Mouse (Mus musculus): ENCODE results near the gene Krt80.

The Krt80 gene

DNA sequence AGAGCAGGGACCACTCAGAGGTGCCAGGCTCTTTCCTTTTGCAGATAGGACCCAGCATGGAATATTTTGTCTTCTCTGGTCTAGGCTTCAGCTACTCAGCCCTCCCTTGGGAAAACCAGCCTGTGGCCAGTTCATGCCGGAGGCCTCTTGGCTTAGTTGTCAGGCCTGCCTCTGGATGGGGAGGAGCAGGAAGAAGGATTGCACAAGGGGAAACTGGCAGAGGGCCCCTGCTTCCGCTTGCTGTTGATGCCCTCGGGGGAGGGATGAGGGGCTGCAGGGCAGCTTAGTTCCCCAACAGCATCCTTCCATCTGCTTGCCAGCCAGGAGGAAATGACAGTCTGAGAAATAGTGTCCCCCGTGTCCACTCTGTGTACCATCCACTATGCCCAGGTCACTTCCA, 4.9 kb upstream of the Krt80 start:
- DNase-seq (ENCODE audit: low spot score), result no peak

DNA sequence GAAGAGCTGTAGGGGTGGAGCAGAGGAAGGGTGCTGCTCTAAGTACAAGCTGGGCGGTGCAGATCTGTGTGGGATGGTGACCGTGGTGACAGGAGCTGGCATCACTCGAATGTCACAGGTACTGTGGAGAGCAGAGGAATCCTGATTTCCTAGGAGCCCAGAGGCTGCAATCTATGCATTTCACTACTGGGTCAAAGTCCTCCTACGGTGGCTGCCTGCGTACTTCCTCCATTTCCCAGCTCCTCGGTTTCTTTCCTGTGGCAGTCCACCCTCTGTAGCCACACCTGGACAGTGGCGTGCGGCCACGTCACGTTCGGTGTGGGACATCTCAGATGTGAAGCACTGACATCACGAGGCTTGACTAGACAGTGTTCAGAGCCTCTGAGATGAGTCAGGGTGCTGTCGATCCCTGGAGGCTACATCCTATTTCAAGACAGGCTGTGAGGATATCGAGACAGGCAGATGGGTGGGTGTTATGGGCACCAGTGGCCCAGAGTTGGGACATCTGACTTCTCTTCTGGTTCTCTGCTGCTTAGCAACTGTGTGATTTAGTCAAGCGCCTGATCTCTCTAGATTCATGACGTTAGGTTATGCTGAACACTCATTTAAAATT, 3.4 kb upstream of the Krt80 start:
- DNase-seq (ENCODE audit: low spot score), result no peak

DNA sequence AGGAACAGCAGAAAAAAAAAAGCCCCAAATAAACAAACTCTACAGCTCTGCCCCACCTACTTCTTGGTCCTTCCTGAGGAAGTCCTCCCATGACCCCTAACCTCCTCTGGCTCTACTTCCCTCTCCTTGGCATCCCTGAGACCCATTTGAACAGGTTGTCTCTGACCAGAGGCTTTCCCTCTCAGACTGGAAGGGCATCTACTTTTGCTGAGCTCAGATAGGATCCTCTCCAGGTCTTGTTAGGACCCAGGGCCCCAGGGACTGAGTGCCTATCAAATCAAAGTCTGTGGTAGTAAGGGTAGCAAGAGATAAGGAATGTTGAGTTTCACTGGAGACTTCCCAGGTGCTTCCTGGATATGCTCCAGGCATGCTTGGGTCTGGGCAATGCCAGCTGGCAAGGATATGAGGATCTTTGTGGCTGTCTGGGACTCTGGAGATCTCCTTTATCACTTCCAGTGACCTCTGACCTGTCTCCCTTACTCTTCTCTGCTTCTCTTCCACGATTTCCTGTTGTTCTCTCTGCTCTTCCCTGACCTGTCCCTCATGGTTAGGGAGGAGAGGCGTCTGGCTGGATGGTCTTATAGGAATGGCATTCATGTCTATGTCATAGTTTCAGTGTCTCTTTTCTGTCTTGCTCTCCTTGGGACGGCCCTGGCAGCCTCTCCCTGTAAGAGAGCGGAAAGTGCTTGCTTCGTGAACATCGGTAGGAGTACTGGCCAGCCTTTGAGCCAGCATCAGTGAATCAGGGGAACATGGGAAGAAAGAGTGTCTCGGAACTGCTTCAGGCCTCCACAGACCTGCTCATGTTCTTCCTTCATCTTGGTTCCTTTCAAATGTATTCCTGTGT, 2.4 kb upstream of the Krt80 start:
- no peak for DNase-seq (ENCODE audit: low spot score)

DNA sequence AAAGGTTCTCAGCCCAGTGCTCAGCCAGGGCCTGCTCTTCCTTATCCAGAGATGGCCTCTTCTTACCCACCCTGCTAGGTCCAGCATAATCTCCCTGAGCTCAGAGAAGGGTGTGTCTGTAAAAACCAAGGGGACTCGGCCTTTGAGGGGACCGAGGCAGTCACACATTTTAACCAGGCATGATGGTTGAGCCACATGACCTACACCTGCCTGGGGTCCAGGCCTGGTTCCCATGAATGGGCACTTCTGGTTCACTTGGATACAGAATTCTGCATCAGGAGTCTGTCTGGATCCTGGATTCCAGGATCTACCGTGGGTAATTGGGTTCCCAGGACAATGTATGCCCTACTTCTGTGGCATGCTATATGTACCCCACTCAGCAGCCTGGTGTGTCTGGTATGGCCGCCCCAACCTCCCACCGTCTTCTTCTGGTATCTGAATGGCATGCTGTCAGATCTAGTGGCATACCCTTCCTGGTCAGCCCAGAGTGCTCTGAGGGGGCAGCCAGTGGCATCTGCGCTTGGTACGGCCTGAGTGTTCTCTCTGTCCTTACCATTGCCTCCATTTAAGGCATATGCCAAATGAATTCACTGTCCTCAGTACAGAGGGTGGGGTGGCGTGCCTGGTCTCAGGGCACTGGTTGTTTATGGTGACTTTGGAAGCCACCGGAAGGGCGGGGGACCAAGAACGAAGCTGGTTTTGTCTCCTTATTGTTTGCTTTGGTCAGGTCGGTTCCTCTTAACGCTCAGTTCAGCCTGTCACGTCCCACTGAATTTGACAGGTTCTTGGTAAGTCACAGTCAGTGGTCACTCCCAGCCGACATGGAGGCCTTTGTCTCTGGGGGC, 1.4 kb upstream of the Krt80 start:
- DNase-seq (ENCODE audit: low spot score), result no peak

DNA sequence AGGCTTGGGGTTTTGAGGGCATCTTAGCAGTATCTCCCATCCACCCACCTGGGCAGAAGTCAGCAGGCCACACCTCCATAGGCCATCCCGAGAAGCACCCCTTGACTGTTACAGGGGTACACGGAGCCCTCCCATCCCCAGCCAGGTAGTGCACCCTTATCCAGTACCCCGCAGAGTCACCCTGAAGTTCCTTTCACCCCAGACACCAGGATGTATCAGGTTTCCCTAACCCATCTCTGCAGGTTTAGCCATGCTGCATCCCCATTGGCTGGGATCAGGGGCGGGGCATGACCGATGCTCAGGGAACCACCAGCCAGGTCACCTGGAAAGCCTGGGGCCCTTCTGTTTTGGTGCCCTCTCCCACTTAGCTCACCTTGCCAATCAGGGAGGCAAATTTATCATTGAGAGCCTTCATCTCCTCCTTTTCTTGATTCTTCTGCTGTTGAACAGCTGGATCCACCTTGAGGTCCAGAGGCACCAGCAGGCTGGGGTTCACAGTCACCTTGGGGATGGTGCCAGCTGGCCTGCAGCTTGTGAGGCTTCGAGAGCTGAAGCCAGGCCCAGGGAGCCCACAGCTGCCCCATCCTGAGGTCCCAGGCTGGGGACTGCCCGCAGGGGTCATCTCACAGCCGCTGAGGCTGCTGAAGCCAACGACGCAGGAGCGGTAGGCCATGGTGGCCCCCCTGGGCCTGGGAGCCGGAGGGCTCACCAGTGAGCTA, 421 bp downstream of the Krt80 start:
- DNase-seq (ENCODE audit: low spot score), result no peak

DNA sequence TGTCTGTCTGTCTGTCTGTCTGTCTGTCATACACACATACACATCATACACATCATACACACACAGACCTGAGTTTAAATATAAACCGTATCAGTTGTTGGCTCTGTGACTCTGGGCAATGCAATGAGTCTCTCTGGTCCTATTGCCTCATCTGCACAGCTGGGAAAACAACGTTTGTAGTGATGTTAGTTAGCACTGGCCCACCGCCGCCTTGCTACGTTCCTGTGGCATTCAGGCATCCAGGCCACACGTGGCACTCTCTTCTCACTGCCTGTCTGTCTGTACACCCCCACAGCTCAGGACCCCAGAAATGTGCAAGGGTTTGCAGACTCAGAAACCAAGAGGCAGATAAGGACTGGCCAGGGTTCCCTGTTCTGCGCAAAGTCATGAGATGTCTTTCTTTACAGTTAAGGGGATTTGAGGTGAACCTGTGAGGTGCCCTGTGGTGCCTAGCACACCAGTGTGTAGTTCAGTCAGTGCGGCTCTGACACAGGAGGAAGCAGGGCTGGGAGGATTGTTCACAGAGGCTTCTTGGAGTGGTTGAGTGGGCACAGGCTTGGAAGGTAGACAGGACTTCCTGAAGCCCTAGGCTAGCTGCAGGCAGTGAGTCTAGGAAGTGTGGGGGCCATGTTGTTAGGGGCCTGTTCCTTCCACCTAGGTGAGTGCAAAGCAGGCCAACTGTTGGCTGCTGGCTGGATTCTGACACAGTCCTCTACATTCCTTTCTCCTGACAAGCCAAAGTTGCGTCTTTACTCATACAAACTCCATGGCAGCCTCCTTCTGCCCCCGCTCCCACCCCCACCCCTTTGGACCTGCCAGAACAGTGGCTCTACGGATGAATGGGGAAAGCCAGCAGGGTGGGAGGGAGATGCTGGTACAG, 1.2 kb downstream of the Krt80 start:
- no peak for DNase-seq (ENCODE audit: low spot score)

DNA sequence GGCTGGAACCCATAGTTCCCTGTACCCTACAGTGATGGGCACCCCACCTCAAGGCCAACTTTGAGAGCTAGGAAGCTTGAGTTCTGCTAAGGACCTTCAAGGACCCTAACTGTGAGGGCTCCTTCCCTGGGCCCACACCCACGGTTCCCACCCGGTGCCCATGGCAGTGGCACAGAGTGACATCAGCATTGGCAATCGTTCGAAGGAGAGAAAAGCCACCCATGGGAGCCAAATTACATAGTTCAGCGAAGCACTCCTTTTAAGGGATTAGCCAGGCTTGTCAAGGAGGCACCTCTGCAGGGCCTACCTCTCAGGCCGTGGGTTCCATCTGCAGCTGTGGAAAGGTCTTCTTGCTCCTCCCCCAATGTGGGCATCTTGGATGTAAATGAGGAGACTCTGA, 1.9 kb downstream of the Krt80 start:
- DNase-seq (ENCODE audit: low spot score), result no peak

DNA sequence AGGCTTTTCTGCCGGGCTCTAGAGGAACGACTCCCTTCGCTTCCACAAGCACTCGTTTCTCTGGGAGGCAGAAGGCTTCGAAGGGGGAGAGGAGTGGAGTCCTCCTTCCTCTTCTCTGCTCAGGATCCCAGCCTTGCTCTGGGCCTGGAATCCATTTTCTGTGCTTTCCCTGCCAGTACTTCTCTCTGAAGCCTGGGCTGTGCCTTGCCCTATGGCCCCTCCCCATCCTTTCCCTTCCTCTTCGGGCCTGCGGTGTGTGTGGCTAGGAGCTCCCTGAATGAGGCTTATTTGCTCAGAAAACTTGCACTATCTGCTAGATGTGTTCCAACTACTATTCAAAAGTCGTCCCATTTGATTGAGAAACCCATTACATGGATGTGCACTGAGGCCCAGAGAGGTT, 2.5 kb downstream of the Krt80 start:
- no peak for DNase-seq (ENCODE audit: low spot score)

DNA sequence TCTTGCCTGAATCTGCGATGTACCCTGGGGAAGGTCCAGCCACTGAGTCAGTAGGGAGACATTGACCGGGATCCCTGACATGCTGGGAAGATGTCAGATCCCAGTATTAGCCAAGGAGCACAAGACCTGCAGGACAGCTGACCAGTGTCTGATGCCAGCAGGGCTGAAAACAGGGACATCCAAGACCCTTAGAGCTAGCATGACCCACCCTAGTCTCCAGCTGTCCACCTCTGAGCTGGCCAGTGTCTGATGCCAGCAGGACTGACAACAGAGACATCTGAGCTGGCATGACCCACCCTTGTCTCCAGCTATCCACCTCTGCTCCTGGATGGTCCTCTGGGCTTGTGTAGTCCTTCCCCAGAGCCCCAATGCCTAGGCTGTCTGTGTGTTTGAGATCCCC, 3.0 kb downstream of the Krt80 start:
- DNase-seq (ENCODE audit: low spot score), result no peak

DNA sequence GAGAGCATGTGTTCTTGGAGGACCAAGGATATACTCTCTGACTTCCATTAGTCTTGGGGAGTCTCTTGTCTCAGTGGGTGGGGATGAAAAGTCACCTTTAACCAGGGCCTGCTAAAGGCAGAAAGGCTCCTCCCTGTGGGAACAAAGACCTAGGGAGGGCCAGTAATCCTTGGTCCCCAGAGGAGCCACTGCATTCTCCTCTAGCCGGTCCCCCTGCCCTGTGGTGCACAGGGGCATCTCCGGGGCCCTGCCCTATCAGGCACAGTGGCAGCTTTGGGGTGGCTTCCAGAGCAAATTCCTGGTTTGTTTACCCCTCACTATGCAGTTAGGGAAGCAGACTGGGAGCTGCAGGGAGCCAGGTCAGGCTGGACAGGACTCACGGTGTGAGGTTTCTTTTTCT, 3.5 kb downstream of the Krt80 start:
- DNase-seq (ENCODE audit: low spot score), result no peak

DNA sequence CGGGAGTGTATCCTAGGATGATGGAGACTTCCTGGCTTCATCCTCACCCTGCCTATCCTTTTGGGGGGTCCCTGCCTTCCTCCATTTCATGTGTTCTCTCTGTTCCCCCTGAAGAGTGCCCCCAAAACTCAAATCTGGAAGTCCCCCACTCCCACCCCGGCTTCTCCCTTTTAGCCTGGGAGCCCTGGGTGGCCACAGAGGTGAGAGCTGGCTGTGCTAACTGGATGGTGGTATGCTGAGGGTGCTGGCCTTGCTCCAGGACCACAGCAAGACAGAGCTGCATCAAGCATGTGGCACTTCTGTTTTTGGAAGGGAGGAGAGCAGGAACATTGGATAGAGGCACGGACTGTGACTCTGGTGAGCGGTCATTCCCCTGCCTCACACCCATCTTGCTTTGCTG, 4.2 kb downstream of the Krt80 start:
- no peak for DNase-seq (ENCODE audit: low spot score)

DNA sequence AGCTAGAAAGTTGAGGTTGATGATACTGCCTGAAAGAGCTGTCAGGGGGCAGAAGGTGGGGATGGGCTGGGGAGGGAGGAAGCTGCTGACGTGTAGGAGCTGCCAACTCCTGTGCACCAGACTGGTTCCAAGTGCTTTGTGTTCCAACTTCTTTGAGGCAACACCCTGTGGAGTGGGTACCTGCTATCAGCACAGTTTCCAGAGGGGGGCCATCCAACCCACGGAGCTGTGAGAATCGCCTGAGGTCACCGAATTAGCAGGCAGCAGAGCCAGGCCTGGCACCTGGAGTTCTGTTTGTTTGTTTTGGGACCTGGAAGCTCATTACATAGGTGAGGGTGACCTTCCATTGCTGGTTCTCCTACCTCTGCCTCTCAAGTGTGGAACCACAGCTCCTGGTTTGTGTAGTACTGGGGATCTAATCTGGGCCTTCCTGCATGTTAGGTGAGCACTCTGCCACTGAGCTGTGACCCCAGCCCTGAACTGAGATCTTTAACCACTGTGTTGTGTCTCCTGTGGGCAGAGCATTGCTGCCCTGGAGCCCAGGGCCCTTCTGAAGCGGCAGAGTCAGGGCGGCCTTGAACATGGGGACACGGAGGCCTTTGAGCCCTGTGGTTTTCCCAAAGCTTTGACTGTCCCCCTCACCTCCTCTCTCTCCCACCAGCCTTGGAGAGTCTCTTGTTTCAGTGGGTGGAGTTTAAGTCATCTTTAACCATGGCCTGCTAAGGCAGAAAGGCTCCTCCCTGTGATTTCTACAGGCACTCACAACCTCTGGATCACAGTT, 4.9 kb downstream of the Krt80 start:
- no peak for DNase-seq (ENCODE audit: low spot score)

DNA sequence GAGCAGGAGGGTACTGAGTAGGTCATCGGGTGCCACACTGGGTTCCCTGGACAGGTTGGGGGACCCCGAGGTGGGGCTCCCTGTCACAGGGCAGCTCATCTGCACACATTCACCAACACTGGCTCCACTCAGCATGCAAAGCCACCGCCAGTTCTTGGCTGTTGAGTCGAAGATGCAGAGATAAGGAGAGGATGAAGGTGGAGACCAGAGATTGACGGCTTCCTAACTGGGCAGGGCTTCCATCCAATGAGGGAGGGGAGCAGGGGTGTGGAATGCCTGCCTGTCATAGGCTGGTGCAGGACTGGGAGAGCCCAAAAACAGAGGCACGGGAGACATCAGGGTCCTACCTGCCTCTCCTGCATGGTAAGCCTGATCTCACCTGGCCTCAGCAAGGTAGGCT, 5.5 kb downstream of the Krt80 start:
- no peak for DNase-seq (ENCODE audit: low spot score)

DNA sequence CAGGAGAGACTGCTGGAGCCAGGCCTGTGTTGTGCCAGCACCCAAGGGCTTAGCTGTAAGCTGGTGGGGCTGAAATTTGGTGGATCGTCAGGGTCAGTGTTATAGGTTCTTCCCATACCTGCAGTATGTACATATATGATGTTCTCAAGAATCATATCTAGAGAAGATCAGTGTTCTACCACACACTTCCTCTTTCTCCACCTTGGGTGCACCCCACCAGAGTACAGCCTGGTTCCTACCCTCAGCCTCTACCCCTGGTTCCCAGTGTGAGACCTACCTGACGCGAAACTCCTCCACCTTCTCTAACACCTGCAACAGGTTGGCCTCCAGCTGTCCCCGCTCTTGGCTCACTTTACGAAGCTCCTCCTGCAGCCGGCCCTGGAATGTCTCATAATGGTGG, 6.0 kb downstream of the Krt80 start:
- DNase-seq (ENCODE audit: low spot score), result no peak

DNA sequence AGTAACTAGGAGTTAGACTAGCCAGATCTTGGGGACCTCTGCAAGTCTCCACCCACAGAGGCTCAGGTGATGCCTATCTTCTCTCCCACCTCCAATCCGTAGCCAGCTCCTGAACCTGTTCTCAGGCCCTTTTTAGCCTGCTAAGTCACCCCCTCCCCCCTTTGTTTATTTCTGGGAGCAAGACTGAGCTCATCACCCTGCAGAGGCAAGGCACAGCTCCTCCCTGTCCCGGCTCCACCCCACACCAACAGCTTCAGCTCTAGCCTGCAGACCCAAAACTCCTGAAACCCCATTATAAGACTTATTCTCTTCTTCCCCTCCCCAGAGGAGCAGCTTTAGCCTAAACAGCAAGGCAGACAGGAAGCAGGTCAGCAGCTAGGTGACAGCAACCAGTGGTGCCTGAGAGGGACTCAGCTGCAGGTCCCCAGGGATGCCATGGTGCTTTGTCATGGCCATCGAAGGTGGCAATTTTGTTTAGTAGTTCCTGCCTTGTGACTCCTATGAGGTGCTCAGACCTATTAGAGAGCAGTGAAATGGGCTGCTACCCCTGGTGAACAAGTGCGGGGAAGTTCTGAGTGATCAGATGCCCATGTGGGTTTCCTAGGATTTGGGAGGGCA, 7.5 kb downstream of the Krt80 start:
- DNase-seq (ENCODE audit: low spot score), result no peak

DNA sequence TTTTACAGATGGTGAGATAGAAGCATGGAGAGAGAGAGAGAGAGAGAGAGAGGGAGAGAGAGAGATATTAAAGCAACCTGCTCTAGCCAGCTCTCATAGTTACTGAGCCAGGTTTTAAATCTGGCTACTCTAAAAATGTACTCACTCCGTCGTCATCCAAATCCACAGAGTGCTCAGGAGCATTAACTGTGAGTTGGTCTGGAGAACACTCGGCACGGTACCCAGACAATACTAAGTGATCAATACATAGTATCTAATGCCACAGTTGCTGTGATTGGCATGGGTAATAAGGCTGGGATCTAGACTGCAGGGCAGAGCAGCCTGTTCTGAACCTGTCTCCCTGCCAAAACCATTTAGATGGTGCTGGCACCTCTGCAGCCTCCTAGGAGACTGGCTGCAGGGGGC, 14.6 kb downstream of the Krt80 start:
- no peak for DNase-seq (ENCODE audit: low spot score)

DNA sequence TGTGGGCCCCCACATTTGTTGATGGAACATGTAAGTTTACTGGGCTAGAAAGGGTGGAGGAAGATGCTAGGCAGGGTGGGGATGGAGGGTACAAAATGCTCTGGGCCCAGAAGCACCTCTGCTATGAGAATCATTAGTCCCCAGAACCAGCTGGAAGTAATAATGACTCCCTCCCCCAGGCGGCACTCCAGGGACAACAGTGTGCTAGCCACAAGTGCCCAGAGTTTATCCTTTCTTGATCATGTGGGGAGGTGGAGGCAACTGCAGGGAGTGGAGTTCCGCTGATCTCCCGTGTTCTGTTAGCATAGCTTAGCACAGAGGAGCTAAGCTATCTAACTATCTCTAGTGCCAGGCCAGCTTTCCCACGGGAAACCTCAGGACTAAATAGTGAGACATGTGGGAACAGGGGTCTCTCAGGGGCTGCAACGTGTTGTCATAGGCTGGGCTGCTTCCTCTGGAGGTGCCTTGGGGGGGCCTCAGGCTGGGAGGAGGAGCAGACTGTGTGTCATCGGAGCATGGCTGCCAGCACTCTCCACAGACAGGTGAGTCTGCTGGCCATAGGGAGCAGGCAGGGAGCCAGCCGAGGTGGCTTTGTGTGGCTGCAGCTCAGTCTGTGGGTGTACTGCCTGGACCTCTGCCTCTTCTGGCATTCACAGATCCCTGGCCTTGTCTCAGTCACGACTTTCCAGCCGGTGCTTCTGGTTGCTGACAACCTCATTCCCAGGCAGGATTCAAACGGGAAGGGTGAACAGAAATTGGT, 17.1 kb downstream of the Krt80 start:
- no peak for DNase-seq (ENCODE audit: low spot score)

DNA sequence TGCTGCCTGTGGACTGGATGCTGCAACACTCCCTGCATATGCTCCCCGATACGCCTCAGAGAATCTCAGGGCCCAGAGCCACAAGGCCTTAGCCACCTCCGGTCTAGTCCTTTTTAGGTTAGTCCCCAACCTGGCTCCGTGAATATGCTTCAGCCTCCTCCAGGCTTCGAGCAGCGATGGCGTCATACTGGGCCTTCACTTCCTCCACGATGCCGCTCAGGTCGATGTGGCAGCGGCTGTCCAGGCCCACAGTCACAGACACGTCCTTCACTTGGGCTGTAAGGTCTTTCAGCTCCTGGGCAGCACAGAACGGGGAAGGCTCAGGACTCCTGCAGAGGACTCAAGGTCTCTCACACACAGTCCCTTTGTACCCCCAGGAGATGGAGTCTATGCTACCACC, 17.9 kb downstream of the Krt80 start:
- DNase-seq (ENCODE audit: low spot score), result no peak

DNA sequence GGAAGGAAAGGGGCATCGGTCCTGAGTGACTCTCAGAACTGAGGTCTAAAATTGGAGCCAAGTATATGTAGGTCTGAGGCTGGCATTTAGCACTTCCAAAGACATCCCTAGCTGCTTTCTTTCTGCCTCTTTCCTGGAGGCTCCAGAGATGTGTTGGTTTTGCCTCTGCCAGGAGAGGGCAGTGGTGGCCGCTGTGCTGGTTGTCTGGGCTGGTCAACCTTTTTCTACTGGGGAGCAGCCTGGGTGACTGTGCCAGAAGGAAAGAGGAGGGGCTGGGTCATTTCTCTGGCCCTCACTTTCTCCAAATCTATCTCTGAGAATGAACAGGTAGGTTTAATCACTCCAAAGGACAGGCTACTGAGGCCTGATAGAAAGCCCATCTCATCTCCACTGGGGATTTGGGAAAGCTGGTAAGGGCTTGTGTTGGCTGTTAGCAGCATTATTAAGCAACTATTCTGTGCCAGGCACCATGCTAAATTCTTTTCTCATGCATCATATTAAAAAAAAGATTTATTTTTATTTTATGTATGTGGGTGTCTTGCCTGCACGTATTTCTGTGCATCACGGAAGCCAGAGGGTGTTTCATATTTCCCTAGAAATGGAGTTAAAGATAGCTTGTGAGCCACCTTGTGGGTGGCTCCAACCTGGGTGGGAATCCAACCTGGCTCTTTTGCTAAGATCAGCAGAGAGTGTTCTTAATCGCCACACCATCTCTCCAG, 28.0 kb downstream of the Krt80 start:
- DNase-seq (ENCODE audit: low spot score), result no peak

Measured in c-Kit-positive CD71-positive TER-119-positive erythroid progenitor cells, embryonic 14.5 days (primary cell).